Mouse (Mus musculus) CH12.LX (cell line): Measurements from ENCODE around the gene Htra2. TPM values are rescaled to one million over a fixed set of nuclear protein-coding genes. Genes with fewer than 3 reads are reported as not detected.

Source experiments
- DNase-seq: peaks from one replicate; pipeline ENCODE4 v3.0.0-alpha.2; 2013; ENCODE audit errors: extremely low read depth
- H3K27ac ChIP-seq: 2 replicates; pipeline ENCODE4 v1.5.1; 2012; ENCODE audit warnings: low read depth, mild to moderate bottlenecking, control low read depth, moderate library complexity; ENCODE audit not compliant: insufficient read depth
- H3K27me3 ChIP-seq: replicated peaks from 2 replicates; pipeline ENCODE3; 2012; ENCODE audit warnings: inconsistent platforms
- H3K36me3 ChIP-seq, 2 experiments: replicated peaks in 1 of 2; 2 replicates each; pipeline versions ENCODE3 to v1.6.1; 2012; ENCODE audit warnings: inconsistent platforms in 1 of 2, low read length in 1 of 2, mild to moderate bottlenecking in 1 of 2, mixed read lengths in 1 of 2, moderate library complexity in 1 of 2; ENCODE audit not compliant: control insufficient read depth in 1 of 2, insufficient read depth in 1 of 2
- H3K4me1 ChIP-seq, 2 experiments: 2 replicates each; pipeline ENCODE4 v1.6.1; 2012; ENCODE audit warnings: inconsistent platforms in 1 of 2, moderate library complexity in 1 of 2; ENCODE audit not compliant: insufficient read depth in 2 of 2, control insufficient read depth in 1 of 2
- H3K4me2 ChIP-seq: 2 replicates; pipeline ENCODE4 v1.6.1; 2012; ENCODE audit warnings: low read depth, mild to moderate bottlenecking, control low read depth; ENCODE audit not compliant: poor library complexity, insufficient read depth, severe bottlenecking
- H3K4me3 ChIP-seq, 3 experiments: fragments of 150-350 bp in 1 of 3; sonication (generic) in 1 of 3; replicated peaks in 1 of 3; 2 replicates each; pipeline versions ENCODE3 to v1.5.1; 2011 to 2012; ENCODE audit warnings: low read depth in 2 of 3, low read length in 2 of 3, mild to moderate bottlenecking in 2 of 3, moderate library complexity in 2 of 3, control low read depth in 1 of 3, improper control_type of control experiment in 1 of 3, inconsistent platforms in 1 of 3, mixed read lengths in 1 of 3; ENCODE audit not compliant: poor library complexity in 1 of 3
- H3K79me2 ChIP-seq: replicated peaks from 2 replicates; pipeline ENCODE4 v1.6.1; 2012; ENCODE audit warnings: mild to moderate bottlenecking, moderate library complexity; ENCODE audit not compliant: control insufficient read depth, poor library complexity, insufficient read depth, severe bottlenecking; ENCODE audit errors: extremely low read depth
- H3K9ac ChIP-seq: 2 replicates; pipeline ENCODE4 v1.6.1; 2012; ENCODE audit warnings: low read depth, mild to moderate bottlenecking, control low read depth, moderate library complexity; ENCODE audit not compliant: insufficient read depth
- H3K9me3 ChIP-seq: replicated peaks from 2 replicates; pipeline ENCODE3; 2012; ENCODE audit warnings: low read length, inconsistent platforms, mixed read lengths
- BHLHE40 ChIP-seq: IDR thresholded peaks from 2 replicates; pipeline ENCODE4 v1.6.1; 2011; ENCODE audit warnings: mild to moderate bottlenecking, low read depth, low read length, improper control_type of control experiment
- CHD1 ChIP-seq: IDR thresholded peaks from 2 replicates; pipeline ENCODE4 v1.6.1; 2012; ENCODE audit warnings: low read depth, low read length, improper control_type of control experiment, inconsistent platforms
- CHD2 ChIP-seq: IDR thresholded peaks from 2 replicates; pipeline ENCODE4 v1.6.1; 2011; ENCODE audit warnings: low read length, improper control_type of control experiment
- E2F4 ChIP-seq: IDR thresholded peaks from 2 replicates; pipeline ENCODE4 v1.6.1; 2011; ENCODE audit warnings: low read depth, low read length, improper control_type of control experiment; ENCODE audit not compliant: insufficient replicate concordance
- ELF1 ChIP-seq: IDR thresholded peaks from 2 replicates; pipeline ENCODE4 v1.6.1; 2014; ENCODE audit warnings: low read depth, mild to moderate bottlenecking, inconsistent platforms, low read length, improper control_type of control experiment
- EP300 ChIP-seq: IDR thresholded peaks from 2 replicates; pipeline ENCODE4 v1.6.1; 2011; ENCODE audit warnings: low read length, improper control_type of control experiment
- ETS1 ChIP-seq: conservative IDR thresholded peaks from 2 replicates; pipeline ENCODE4 v1.6.1; 2012; ENCODE audit warnings: low read depth, mild to moderate bottlenecking, inconsistent platforms, low read length, improper control_type of control experiment, moderate library complexity
- GABPA ChIP-seq: IDR thresholded peaks from 2 replicates; pipeline ENCODE4 v1.6.1; 2012; ENCODE audit warnings: low read depth, low read length, improper control_type of control experiment, inconsistent platforms; ENCODE audit not compliant: insufficient replicate concordance
- HCFC1 ChIP-seq: IDR thresholded peaks from 2 replicates; pipeline ENCODE4 v1.6.1; 2012; ENCODE audit warnings: low read depth, mild to moderate bottlenecking, inconsistent platforms, low read length, improper control_type of control experiment
- JUN ChIP-seq: IDR thresholded peaks from 2 replicates; pipeline ENCODE4 v1.6.1; 2011; ENCODE audit warnings: low read depth, mild to moderate bottlenecking, low read length, improper control_type of control experiment, moderate library complexity; ENCODE audit not compliant: insufficient read depth
- JUND ChIP-seq: conservative IDR thresholded peaks from 2 replicates; pipeline ENCODE4 v1.6.1; 2011; ENCODE audit warnings: low read depth, low read length, improper control_type of control experiment
- MAX ChIP-seq: IDR thresholded peaks from 2 replicates; pipeline ENCODE4 v1.6.1; 2011; ENCODE audit warnings: low read length, improper control_type of control experiment
- MAZ ChIP-seq: IDR thresholded peaks from 2 replicates; pipeline ENCODE4 v1.6.1; 2012; ENCODE audit warnings: low read depth, mild to moderate bottlenecking, inconsistent platforms, low read length, improper control_type of control experiment, moderate library complexity
- MXI1 ChIP-seq: IDR thresholded peaks from 2 replicates; pipeline ENCODE4 v1.6.1; 2011; ENCODE audit warnings: mild to moderate bottlenecking, low read depth, low read length, improper control_type of control experiment
- MYC ChIP-seq: IDR thresholded peaks from 2 replicates; pipeline ENCODE4 v1.6.1; 2011; ENCODE audit warnings: low read depth, mild to moderate bottlenecking, improper control_type of control experiment, low read length
- NELFE ChIP-seq: IDR thresholded peaks from 2 replicates; pipeline ENCODE4 v1.6.1; 2011; ENCODE audit warnings: low read depth, low read length, improper control_type of control experiment
- NRF1 ChIP-seq: IDR thresholded peaks from 2 replicates; pipeline ENCODE4 v1.6.1; 2014; ENCODE audit warnings: low read depth, mild to moderate bottlenecking, inconsistent platforms, low read length, improper control_type of control experiment, moderate library complexity
- POLR2AphosphoS2 ChIP-seq: IDR thresholded peaks from 2 replicates; pipeline ENCODE4 v1.6.1; 2011; ENCODE audit warnings: low read depth, low read length, improper control_type of control experiment
- RAD21 ChIP-seq: IDR thresholded peaks from 2 replicates; pipeline ENCODE4 v1.6.1; 2011; ENCODE audit warnings: low read depth, mild to moderate bottlenecking, low read length, improper control_type of control experiment, moderate library complexity
- SIN3A ChIP-seq: IDR thresholded peaks from 2 replicates; pipeline ENCODE4 v1.6.1; 2012; ENCODE audit warnings: low read length, improper control_type of control experiment, inconsistent platforms
- SMC3 ChIP-seq: IDR thresholded peaks from 2 replicates; pipeline ENCODE4 v1.6.1; 2011; ENCODE audit warnings: low read depth, low read length, improper control_type of control experiment
- TBP ChIP-seq: conservative IDR thresholded peaks from 2 replicates; pipeline ENCODE4 v1.6.1; 2011; ENCODE audit warnings: low read depth, low read length, improper control_type of control experiment
- TCF12 ChIP-seq: IDR thresholded peaks from 2 replicates; pipeline ENCODE4 v1.6.1; 2014; ENCODE audit warnings: low read depth, mild to moderate bottlenecking, inconsistent platforms, low read length, improper control_type of control experiment
- USF1 ChIP-seq: IDR thresholded peaks from 2 replicates; pipeline ENCODE4 v1.6.1; 2014; ENCODE audit warnings: low read depth, mild to moderate bottlenecking, inconsistent platforms, low read length, improper control_type of control experiment
- USF2 ChIP-seq: conservative IDR thresholded peaks from 2 replicates; pipeline ENCODE4 v1.6.1; 2011; ENCODE audit warnings: low read depth, low read length, improper control_type of control experiment
- ZC3H11A ChIP-seq: IDR thresholded peaks from 2 replicates; pipeline ENCODE4 v1.6.1; 2012; ENCODE audit warnings: low read depth, mild to moderate bottlenecking, inconsistent platforms, low read length, improper control_type of control experiment
- ZMIZ1 ChIP-seq: IDR thresholded peaks from 2 replicates; pipeline ENCODE4 v1.6.1; 2012; ENCODE audit warnings: low read depth, mild to moderate bottlenecking, inconsistent platforms, low read length, improper control_type of control experiment
- dilution Hi-C: fragments of 300-500 bp; cut with MboI; formaldehyde crosslinking; loops from 2 replicates; pipeline ENCODE4 v1.14.3; 2020; ENCODE audit warnings: low sequenced_read_pairs; ENCODE audit not compliant: extremely low pct_unique_long_range_greater_than_20kb, extremely low pct_ligation_motif_present
- in situ Hi-C: fragments of 300-500 bp; cut with MboI; formaldehyde crosslinking; loops from 3 replicates; pipeline ENCODE4 v1.14.3; 2019; ENCODE audit warnings: low sequenced_read_pairs, low pct_ligation_motif_present, low pct_unique_long_range_greater_than_20kb, mixed read lengths
- polyA plus RNA-seq: library from polyadenylated mRNA; unstranded; fragments of >175 nt; gene quantifications from 2 replicates; pipeline ENCODE4 v1.2.1, GENCODE M21; 2012; ENCODE audit warnings: low read depth; ENCODE audit not compliant: insufficient read length
- total RNA-seq, 2 experiments: library from RNA; depleted of rRNA; stranded (reverse); fragments of 300-350 nt in 1 of 2; fragments of >200 nt in 1 of 2; gene quantifications; 2 replicates each; pipeline ENCODE4 v1.2.3; 2012 to 2014

Htra2 gene
- total and polyA plus RNA-seq, 3 experiments = 113 to 185 (median 137) TPM

DNA sequence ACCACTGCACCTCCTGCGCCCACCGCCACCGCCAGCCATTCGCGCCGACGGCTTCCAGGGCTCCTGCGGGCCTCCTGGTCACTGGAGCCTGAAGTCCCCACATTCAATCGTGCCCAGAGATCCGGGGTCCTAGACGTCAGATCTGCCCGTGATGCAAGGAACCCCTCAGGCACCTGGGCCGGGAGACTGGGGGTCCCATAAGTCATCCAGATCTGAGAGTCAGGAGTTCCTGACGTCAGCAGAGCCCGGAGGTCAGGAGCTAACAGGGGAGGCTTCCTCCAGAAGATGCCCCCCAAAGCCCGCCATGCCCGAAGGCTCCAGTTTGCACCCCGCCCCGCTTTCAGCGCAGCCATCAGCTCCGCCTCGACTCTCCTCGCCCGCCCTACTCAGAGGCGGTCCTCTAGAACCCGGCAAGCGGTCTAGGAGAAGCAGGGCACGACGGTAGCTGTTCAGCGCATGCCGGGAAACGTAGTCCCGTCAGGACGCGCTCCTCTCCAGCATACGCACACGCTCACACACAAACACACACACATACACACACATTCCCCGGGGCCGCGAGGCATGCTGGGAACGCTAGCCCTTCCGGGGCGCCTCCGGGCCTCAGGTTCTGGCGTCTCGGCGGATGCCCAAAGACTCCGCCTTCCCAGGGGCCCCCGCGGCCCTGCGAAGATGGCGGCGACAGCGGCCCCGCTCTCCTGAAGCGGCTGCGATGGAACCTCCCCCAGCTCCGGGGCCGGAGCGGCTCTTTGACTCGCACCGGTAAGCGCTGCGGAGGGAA lies 810 bp downstream of the Htra2 start, which contains the start of gene Aup1 (continued):
- TF ChIP-seq NELFE (peak; percentile 76), CHD2 (no peak; the same call in 1 of the 2 replicates), JUN (no peak), ZMIZ1 (peak; percentile 78; the same call in 1 of the 2 replicates), EP300 (no peak), SIN3A (peak; percentile 88), E2F4 (no peak), SMC3 (no peak)

DNA sequence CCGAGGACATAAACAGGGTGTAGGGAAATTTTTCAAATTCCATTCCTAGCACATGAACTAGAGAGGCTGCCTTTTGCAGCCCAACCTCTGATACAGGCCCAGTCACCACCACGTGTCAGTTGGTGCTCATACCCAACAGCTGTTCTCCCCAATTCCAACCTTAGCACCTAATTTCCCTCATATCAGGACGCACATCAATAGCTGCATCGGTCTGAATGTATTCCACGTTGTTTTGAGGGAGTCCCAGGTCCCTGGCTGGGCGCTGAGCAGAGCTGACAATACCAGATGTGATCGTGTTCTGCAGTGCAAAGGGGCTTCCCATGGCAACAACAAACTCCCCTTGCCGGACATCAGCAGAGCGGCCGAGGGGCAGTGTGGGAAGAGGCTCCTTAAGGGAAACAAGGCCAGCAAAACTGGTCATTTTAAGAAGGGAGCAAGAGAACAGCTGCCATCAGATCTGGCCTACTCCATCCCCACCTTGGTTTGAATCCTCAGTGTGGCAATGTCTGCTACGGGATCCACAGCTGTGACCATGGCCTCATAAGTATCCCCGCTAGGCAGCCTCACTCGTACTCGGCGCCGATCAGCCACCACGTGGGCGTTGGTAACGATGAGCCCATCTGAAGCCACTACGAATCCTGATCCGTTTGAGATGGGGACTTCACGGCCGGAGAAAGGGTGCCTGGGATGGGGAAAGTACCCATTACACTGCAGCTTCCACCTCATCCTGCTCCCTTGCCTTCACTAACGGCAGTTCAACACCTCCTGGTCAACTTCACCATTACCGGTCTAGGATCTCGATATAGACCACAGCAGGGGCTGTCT lies 1.7 kb downstream of the Htra2 start:
- Histone ChIP-seq H3K9me3 (no peaks in the 10 kb centered on the region), H3K4me2 (peak overlapping the region; percentile 80), H3K27ac (peak overlapping the region; percentile 49), H3K79me2 (peaks cover 38% of the 10 kb centered on the region), H3K9ac (peak overlapping the region; percentile 91), H3K4me3 (peak overlapping the region; percentile 88 to 96 (median 89)), H3K36me3 (peaks cover 36 to 59% of the 10 kb centered on the region in 2 experiments), H3K27me3 (no peaks in the 10 kb centered on the region), H3K4me1 (peaks cover 8 to 52% of the 10 kb centered on the region in 2 experiments)
- dilution Hi-C loops = no loop called here
- TF ChIP-seq USF2 (no peak), TBP (0 out of 2 replicates have a peak, but pooled peaks have one; percentile 19), MAX (peak; percentile 88), HCFC1 (0 out of 2 replicates have a peak, but pooled peaks have one; percentile 9), MAZ (no peak), MXI1 (peak; percentile 87), GABPA (no peak), TCF12 (0 out of 2 replicates have a peak, but pooled peaks have one; percentile 46), CHD1 (0 out of 2 replicates have a peak, but pooled peaks have one; percentile 80), JUN (no peak), POLR2AphosphoS2 (no peak), MYC (peak; percentile 86), ZMIZ1 (no peak), USF1 (0 out of 2 replicates have a peak, but pooled peaks have one; percentile 7), RAD21 (no peak), BHLHE40 (no peak), NRF1 (no peak), ELF1 (0 out of 2 replicates have a peak, but pooled peaks have one; percentile 22), JUND (no peak), ZC3H11A (no peak), SMC3 (0 out of 2 replicates have a peak, but pooled peaks have one; percentile 1), ETS1 (0 out of 2 replicates have a peak, but pooled peaks have one; percentile 12)
- in situ Hi-C loops = no loop called here
- peak; percentile 70 for DNase-seq
